Mouse (Mus musculus): ENCODE results near the gene Rabggta. TPM values are rescaled to one million over a fixed set of nuclear protein-coding genes. Genes with fewer than 3 reads are reported as not detected.
"Not testable (repeated sequence)": the region's sequence is repeated elsewhere in the genome, so short reads cannot be mapped to it uniquely, and the experiment has no call there.

Rabggta gene
- 42.0 and 46.3 TPM in 2 replicates for polyA plus RNA-seq (2016; fragmentation: Nextera tagmentation; extraction: Ambion mirVana)

DNA sequence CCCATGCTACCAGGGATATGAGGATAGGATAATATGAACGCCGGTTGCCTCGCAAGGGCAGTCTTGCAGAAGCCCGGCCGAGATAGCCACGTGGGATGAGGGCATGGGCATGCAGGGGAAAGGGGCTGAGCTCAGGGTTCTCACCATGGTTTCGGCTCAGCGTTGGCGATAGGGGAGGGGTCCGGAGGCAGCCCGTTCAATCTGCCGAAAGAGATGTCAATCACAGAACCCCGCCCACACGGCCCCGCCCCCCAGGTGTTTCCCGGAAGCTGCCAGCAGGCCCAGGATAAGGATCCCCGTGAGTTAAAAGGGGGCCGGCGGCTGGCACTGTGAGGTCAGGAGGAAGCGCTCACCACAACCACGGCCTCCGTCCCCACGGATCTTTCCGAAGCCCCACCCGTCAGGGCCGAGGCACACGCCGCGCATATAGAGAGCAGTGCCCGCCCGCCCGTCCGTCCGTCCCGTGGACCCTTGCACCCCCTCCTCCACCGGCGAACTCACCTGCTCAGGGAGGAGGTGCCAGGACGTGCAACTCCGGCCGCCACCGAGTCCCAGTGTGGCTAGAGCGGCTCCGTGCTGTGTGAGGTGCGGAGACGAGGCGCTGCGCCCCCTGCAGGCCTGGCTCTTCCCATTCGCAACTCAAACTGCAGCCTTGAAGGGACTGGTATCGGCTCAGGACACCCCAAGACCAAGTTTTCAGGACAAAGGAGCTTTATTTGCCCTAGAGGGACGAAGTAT, at the start of gene Rabggta:
Gene Rabggta, minus strand, starts transcription at position 564 of the 738 bp plus-strand sequence.
- Histone ChIP-seq H3K4me3 (peak within 1 kb of the TSS; percentile 80), H3K9ac (peak within 1 kb of the TSS; percentile 74), H3K9me3 (no peaks in the 10 kb centered on the region), H3K27ac (0 out of 2 replicates have a peak within 1 kb of the TSS, but pooled peaks have one; percentile 53), H3K4me2 (replicated peaks) (peak within 1 kb of the TSS; percentile 73), H3K36me3 (peaks cover 26% of the 10 kb centered on the region), H3K4me1 (0 out of 2 replicates have a peak, but pooled peaks cover 4% of the 10 kb centered on the region), H3K27me3 (replicated peaks) (no peaks in the 10 kb centered on the region)
- ATAC-seq (ENCODE audit: low FRiP score, low read depth): peak; percentile 94
- under 1% methylated on average over 50 of the region's 50 CpGs for WGBS

DNA sequence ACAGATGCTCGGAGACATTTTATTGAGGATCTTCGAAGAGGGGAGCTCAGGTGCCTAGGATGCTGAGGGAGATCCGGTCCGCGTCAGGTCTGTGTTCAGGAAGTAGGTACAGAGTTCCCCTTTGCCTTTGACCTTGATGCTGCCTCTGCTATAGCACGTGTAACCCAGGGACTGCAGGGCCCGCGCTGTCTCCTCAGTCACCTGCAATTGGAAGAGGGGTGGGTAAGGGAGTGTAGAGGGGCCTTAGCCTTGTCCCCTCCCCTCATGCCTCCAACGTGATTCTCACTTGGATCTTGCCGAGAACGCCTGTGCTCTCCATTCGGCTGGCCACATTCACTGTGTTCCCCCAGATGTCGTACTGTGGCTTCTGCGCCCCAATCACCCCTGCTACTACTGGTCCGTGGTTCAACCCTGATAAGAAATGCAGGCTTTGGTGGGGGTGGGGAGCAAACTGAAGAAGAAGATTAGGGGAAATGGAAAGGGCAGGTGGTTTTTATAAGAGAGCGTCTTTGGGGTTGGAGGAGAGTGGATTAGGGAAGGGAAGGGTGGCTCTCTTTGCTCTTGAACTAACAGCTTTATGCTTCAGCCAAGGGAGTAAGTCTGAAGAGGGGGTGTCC, 47.1 kb upstream of the Rabggta start:
- no peak for ATAC-seq (ENCODE audit: low FRiP score, low read depth)
- peaks cover 9% of the 10 kb centered on the region; the same call in 1 of the 2 replicates for H3K4me1 ChIP-seq
- peaks cover 61% of the 10 kb centered on the region for H3K27me3 ChIP-seq (replicated peaks)
- no peak overlapping the region for H3K4me3 ChIP-seq
- H3K9ac ChIP-seq: no peak overlapping the region
- no peaks in the 10 kb centered on the region for H3K36me3 ChIP-seq
- no peaks in the 10 kb centered on the region for H3K9me3 ChIP-seq
- no peak overlapping the region for H3K4me2 ChIP-seq (replicated peaks)
- 76% methylated on average over 16 of the region's 16 CpGs for WGBS
- H3K27ac ChIP-seq: no peak overlapping the region

DNA sequence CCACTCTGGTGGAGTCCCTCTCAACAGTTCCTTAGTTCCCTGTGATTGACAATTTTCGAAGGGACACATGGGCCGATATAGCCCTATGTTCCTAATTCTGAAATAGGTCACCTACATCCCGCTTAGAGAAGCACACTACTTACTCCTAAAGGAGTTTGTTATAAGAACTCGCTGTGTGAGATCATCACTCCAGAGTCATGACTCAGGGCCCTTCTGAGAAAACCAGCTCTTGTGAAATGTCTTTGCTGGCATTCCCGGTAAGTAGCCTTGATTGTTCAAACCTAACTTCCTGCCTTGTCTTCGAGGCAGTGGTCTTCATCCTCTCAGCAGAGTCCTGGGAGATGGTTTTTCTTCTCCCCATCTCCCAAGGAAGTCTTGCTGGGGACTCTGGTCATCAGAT, 46.5 kb upstream of the Rabggta start:
- Histone ChIP-seq H3K4me1 (peaks cover 9% of the 10 kb centered on the region; the same call in 1 of the 2 replicates), H3K27me3 (replicated peaks) (peaks cover 63% of the 10 kb centered on the region), H3K4me2 (replicated peaks) (peak overlapping the region; percentile 79; the same call in 1 of the 2 replicates), H3K4me3 (no peak overlapping the region), H3K9ac (no peak overlapping the region), H3K36me3 (no peaks in the 10 kb centered on the region), H3K27ac (no peak overlapping the region), H3K9me3 (no peaks in the 10 kb centered on the region)
- 91% methylated on average over 6 of the region's 6 CpGs for WGBS
- ATAC-seq (ENCODE audit: low FRiP score, low read depth): no peak

DNA sequence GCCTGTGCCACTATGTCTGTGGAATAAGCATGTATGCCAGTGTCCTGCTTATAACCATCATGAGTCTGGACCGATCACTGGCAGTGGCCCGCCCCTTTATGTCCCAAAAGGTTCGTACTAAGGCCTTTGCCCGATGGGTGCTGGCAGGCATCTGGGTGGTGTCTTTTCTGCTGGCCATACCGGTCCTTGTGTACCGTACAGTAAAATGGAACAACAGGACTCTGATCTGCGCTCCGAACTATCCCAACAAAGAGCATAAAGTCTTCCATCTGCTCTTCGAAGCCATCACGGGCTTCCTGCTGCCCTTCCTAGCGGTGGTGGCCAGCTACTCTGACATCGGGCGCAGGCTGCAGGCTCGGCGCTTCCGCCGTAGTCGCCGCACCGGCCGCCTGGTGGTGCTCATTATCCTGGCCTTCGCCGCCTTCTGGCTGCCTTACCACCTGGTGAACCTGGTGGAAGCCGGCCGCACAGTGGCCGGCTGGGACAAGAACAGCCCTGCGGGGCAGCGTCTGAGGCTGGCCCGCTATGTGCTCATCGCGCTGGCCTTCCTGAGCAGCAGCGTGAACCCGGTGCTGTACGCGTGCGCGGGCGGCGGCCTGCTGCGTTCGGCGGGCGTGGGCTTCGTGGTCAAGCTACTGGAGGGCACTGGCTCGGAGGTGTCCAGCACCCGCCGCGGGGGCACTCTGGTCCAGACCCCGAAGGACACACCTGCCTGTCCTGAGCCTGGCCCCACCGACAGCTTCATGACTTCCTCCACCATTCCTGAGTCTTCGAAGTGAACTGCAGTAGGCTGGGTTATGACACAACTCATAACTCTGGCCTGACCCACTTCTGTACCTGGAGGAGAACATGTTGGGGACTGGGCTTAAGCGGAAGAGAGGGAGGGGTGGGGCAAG, 45.7 kb upstream of the Rabggta start:
- Histone ChIP-seq H3K9me3 (no peaks in the 10 kb centered on the region), H3K4me2 (replicated peaks) (peak overlapping the region; percentile 79), H3K4me3 (peak overlapping the region; percentile 39), H3K4me1 (peaks cover 9% of the 10 kb centered on the region; the same call in 1 of the 2 replicates), H3K27ac (no peak overlapping the region), H3K27me3 (replicated peaks) (peaks cover 71% of the 10 kb centered on the region), H3K9ac (peak overlapping the region; percentile 61), H3K36me3 (no peaks in the 10 kb centered on the region)
- ATAC-seq (ENCODE audit: low FRiP score, low read depth): peak; percentile 45
- 11% methylated on average over 52 of the region's 52 CpGs for WGBS

DNA sequence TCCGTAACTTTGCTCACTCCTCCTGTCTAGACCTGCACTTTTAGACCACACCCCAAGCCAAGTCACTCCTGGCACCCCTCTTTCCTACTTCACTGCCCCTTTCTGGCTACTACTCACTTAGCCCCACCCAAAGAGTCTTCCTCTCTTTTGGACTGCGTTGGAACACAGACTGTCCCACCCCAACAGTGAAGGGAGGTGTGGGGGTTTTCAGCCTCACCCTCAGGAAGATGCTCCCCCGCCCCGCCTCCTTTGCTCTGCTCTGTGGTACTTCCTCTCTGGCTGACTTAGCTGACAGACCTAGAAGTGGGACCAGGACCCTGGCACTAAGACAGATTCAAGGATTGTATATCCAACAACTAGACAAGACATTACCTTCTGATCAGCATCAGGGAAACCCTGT, 43.6 kb upstream of the Rabggta start, which contains the start of gene Ltb4r1:
Gene Ltb4r1, plus strand, starts transcription at position 267 of the 400 bp plus-strand sequence.
- Histone ChIP-seq H3K4me1 (peaks cover 16% of the 10 kb centered on the region; the same call in 1 of the 2 replicates), H3K27me3 (replicated peaks) (peaks cover 91% of the 10 kb centered on the region), H3K4me2 (replicated peaks) (no peak within 1 kb of the TSS), H3K36me3 (no peaks in the 10 kb centered on the region), H3K9ac (no peak within 1 kb of the TSS), H3K9me3 (no peaks in the 10 kb centered on the region), H3K27ac (no peak within 1 kb of the TSS), H3K4me3 (no peak within 1 kb of the TSS)
- WGBS: 77% methylated on average over 4 of the region's 4 CpGs
- ATAC-seq (ENCODE audit: low FRiP score, low read depth): no peak

DNA sequence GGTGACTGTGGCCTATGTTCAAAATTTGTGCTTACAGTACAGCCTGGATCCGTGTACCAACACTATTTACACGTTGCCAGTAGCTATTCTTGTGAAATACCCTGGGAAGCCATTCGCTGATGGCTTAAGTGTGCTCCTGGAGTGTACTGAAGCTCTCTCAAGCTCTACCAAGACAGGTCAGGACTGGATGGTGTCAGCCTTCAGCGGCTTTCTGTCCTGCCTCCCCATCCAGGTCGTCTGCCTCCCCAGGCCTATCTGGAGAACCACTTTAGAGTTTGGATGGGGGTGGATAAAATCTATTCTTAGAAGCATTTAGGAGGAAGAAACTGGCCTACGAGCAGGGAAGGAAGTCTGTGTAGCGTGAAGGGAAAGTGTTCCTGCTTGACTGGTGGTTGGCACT, 41.1 kb upstream of the Rabggta start:
- Histone ChIP-seq H3K36me3 (no peaks in the 10 kb centered on the region), H3K27me3 (replicated peaks) (peaks cover 72% of the 10 kb centered on the region), H3K4me2 (replicated peaks) (peak overlapping the region; percentile 86; the same call in 1 of the 2 replicates), H3K4me1 (peaks cover 16% of the 10 kb centered on the region; the same call in 1 of the 2 replicates), H3K4me3 (no peak overlapping the region), H3K9ac (no peak overlapping the region), H3K9me3 (no peaks in the 10 kb centered on the region), H3K27ac (no peak overlapping the region)
- ATAC-seq (ENCODE audit: low FRiP score, low read depth): no peak
- WGBS: 71% methylated on average over 7 of the region's 7 CpGs

DNA sequence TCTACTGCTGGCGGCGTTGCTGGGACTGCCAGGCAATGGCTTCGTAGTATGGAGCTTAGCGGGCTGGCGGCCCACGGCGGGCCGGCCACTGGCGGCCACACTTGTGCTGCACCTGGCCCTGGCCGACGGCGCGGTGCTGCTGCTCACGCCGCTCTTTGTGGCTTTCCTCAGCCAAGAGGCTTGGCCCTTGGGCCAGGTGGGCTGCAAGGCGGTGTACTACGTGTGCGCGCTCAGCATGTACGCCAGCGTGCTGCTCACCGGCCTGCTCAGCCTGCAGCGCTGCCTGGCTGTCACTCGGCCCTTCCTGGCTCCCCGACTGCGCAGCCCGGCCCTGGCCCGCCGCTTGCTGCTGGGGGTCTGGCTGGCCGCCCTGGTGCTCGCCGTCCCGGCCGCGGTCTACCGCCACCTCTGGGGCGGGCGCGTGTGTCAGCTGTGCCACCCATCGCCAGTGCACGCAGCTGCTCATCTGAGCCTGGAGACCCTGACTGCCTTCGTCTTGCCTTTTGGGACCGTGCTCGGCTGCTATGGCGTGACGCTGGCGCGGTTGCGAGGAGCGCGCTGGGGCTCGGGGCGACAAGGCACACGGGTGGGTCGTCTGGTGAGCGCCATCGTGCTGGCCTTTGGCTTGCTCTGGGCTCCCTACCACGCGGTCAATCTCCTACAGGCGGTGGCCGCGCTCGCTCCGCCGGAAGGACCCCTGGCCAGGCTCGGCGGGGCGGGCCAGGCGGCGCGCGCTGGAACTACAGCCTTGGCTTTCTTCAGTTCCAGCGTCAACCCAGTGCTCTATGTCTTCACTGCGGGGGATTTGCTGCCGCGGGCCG, 40.1 kb upstream of the Rabggta start:
- Histone ChIP-seq H3K9me3 (no peaks in the 10 kb centered on the region), H3K4me1 (peaks cover 7% of the 10 kb centered on the region; the same call in 1 of the 2 replicates), H3K27me3 (replicated peaks) (peaks cover 63% of the 10 kb centered on the region), H3K27ac (no peak overlapping the region), H3K9ac (peak overlapping the region; percentile 64), H3K4me2 (replicated peaks) (peak overlapping the region; percentile 86), H3K4me3 (peak overlapping the region; percentile 52), H3K36me3 (no peaks in the 10 kb centered on the region)
- peak; percentile 71 for ATAC-seq (ENCODE audit: low FRiP score, low read depth)
- 1% methylated on average over 77 of the region's 77 CpGs for WGBS

DNA sequence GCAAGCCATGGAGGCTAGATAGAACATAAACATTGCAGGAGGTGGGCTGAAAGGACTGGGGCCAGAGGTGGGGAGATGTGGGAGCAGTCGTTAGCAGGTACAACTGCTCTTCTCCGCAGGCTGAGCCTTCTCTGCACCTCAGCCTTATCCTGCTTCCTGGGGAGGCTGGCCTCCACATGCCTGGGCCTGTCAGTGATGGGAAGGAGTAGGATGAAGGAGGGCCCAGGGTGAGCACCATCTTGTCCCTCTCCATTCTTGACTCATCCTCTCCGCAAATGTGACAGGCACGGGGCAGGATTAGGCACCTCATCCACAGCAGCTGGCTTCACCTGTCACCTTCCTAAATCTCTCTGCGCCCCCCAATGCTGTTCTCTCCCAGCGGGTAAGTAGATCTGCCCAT, 39.1 kb upstream of the Rabggta start, which contains the start of gene Ltb4r2:
Gene Ltb4r2, plus strand, starts transcription at position 266 of the 400 bp plus-strand sequence.
- 69% methylated on average over 6 of the region's 6 CpGs for WGBS
- H3K9ac ChIP-seq: peak within 1 kb of the TSS; percentile 64
- ATAC-seq (ENCODE audit: low FRiP score, low read depth): no peak
- no peaks in the 10 kb centered on the region for H3K9me3 ChIP-seq
- peaks cover 55% of the 10 kb centered on the region for H3K27me3 ChIP-seq (replicated peaks)
- H3K27ac ChIP-seq: no peak within 1 kb of the TSS
- peak within 1 kb of the TSS; percentile 86 for H3K4me2 ChIP-seq (replicated peaks)
- H3K36me3 ChIP-seq: peaks cover 4% of the 10 kb centered on the region
- peak within 1 kb of the TSS; percentile 52 for H3K4me3 ChIP-seq
- peaks cover 7% of the 10 kb centered on the region; the same call in 1 of the 2 replicates for H3K4me1 ChIP-seq

DNA sequence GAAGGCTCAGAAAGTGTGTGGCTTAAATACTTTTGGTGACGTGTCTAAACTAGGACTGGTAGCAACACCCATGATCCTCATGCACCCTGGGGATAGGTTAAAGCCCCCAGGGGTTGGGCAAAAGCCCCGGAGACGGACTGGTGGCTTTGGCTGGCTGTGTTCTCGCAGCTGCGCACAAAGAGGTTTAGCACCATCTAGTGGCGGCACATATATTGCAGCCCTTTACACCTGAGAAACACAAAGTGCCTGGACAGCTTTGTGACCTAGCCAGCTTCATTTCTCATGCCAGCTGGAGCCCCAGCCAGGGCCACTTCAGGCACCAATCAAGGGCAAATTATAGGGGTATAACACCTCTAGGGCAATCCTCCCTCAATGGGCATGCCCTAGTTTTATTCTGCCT, 38.1 kb upstream of the Rabggta start:
- Histone ChIP-seq H3K27me3 (replicated peaks) (peaks cover 47% of the 10 kb centered on the region), H3K4me2 (replicated peaks) (peak overlapping the region; percentile 40), H3K36me3 (peaks cover 14% of the 10 kb centered on the region)
- H3K27ac ChIP-seq, H3K4me1 ChIP-seq, H3K9me3 ChIP-seq, H3K4me3 ChIP-seq, H3K9ac ChIP-seq: not testable (repeated sequence)
- peak; percentile 12 for ATAC-seq (ENCODE audit: low FRiP score, low read depth)
- WGBS: 3% methylated on average over 6 of the region's 6 CpGs

DNA sequence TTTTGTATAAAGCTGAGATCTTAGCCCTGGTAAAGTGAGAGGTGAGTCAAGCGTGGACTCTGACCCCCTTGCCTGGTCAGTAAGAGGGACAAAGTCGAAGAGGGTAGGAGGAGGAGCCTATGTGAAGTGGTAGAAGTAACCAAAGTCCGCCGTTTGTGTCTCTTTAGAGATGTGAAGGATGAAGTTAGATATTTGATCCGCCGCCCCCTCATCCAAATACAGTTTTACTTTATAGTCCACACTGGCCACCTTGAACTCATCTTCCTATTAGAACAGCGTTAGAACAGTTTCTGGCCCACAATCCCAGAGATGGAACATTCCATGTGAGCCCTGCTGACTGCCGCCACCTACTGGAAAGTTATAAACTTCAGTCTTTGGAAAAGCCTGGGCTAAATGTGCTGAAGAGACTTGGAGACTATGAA, 36.3 kb upstream of the Rabggta start, which contains the start of gene Cideb:
Gene Cideb, minus strand, starts transcription at position 96 of the 422 bp plus-strand sequence.
- peaks cover 7% of the 10 kb centered on the region; the same call in 1 of the 2 replicates for H3K4me1 ChIP-seq
- no peaks in the 10 kb centered on the region for H3K9me3 ChIP-seq
- no peak within 1 kb of the TSS for H3K4me3 ChIP-seq
- no peak for ATAC-seq (ENCODE audit: low FRiP score, low read depth)
- WGBS: 20% methylated on average over 8 of the region's 8 CpGs
- no peak within 1 kb of the TSS for H3K9ac ChIP-seq
- H3K27ac ChIP-seq: no peak within 1 kb of the TSS
- H3K27me3 ChIP-seq (replicated peaks): peaks cover 30% of the 10 kb centered on the region
- H3K36me3 ChIP-seq: peaks cover 32% of the 10 kb centered on the region
- H3K4me2 ChIP-seq (replicated peaks): no peak within 1 kb of the TSS; the same call in 1 of the 2 replicates

DNA sequence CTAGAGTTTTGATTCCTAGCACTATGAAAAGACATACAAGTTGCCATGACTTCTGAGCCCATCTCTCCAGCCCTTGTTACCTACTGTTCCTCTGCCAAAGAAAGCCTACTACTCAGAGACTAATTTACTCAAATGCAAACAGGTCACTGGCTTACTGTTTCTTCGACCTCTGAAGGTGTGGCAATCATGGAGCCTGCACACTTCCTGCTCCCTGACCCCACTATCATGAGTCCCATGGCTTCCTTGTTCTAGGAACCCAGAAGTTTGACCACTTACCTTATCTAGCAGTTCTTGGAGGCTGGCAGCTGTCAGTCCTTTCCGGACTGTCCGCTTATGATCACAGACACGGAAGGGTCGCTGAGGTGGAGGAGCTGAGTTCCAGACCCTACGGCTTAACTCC, 35.5 kb upstream of the Rabggta start:
- Histone ChIP-seq H3K36me3 (peaks cover 40% of the 10 kb centered on the region), H3K27me3 (replicated peaks) (peaks cover 22% of the 10 kb centered on the region), H3K9me3 (no peaks in the 10 kb centered on the region), H3K27ac (no peak overlapping the region), H3K4me2 (replicated peaks) (no peak overlapping the region), H3K4me1 (peaks cover 7% of the 10 kb centered on the region; the same call in 1 of the 2 replicates), H3K4me3 (no peak overlapping the region), H3K9ac (no peak overlapping the region)
- no peak for ATAC-seq (ENCODE audit: low FRiP score, low read depth)
- 84% methylated on average over 6 of the region's 6 CpGs for WGBS
